Mouse (Mus musculus) forebrain, embryonic 16.5 days (tissue): ENCODE measurements at regions not wholly inside any gene's neighbourhood (a gene's known extent, or its start where the extent isn't known, plus 50 kb on each side); places are given as distances from the start of the nearest gene placed in this dataset.

Source experiments
- ATAC-seq: fragments of 200-750 bp; cut with Nextera tagmentation; 2 replicates; pipeline ENCODE4 v1.8.0; 2017; ENCODE audit warnings: mild to moderate bottlenecking, moderate library complexity
- H3K27ac ChIP-seq: fragments of 300-500 bp; sonication (generic); 2 replicates; pipeline ENCODE4 v1.5.1; 2014; ENCODE audit warnings: low read length, control low read depth
- H3K27me3 ChIP-seq: fragments of 300-500 bp; sonication (generic); replicated peaks from 2 replicates; pipeline ENCODE4 v1.6.1; 2014; ENCODE audit warnings: low read length; ENCODE audit not compliant: control insufficient read depth, insufficient read depth
- H3K36me3 ChIP-seq: fragments of 300-500 bp; sonication (generic); 2 replicates; pipeline ENCODE4 v1.6.1; 2014; ENCODE audit not compliant: control insufficient read depth, insufficient read depth
- H3K4me1 ChIP-seq: fragments of 300-500 bp; sonication (generic); replicated peaks from 2 replicates; pipeline ENCODE4 v1.6.1; 2014; ENCODE audit warnings: low read length; ENCODE audit not compliant: control insufficient read depth, insufficient read depth
- H3K4me2 ChIP-seq: fragments of 300-500 bp; sonication (generic); 2 replicates; pipeline ENCODE4 v1.6.1; 2014; ENCODE audit warnings: mild to moderate bottlenecking, low read length, control low read depth
- H3K4me3 ChIP-seq: fragments of 300-500 bp; sonication (generic); replicated peaks from 2 replicates; pipeline ENCODE4 v1.5.1; 2014; ENCODE audit warnings: mild to moderate bottlenecking, low read length, control low read depth
- H3K9ac ChIP-seq: fragments of 300-500 bp; sonication (generic); replicated peaks from 2 replicates; pipeline ENCODE4 v1.6.1; 2014; ENCODE audit warnings: low read depth, low read length, control low read depth
- H3K9me3 ChIP-seq: fragments of 300-500 bp; sonication (generic); 2 replicates; pipeline ENCODE4 v1.6.1; 2016; ENCODE audit warnings: low read length; ENCODE audit not compliant: control insufficient read depth
- WGBS: fragments of 180-500 bp; shearing (Covaris S2); extraction: QIAGEN DNeasy Blood & Tissue Kit; methylation state at CpG from one replicate; pipeline ENCODE4 v1.1.7; 2014; 5-methylcytosine and 5-hydroxymethylcytosine counted together

DNA sequence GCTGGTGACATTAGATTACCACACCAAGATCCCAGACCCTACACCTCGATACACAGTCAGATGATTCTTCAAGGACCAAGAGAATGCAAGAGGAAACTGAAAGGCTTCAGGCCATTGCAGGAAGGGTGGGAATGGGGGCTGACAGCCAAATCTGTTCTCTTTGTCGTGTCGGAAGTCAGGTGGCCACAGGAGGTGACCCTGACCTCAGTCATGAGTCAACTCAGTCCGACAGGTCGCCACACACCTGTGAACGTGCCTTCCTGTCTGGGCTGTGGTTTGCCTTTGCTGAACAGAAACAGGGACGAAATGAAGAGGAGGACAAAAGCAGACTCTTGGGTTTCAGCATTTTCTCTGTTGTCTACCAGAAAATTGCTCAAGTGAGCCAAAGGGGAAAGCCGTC lies 318.3 kb upstream of the Gm26657 start:
- WGBS, result 90% methylated on average over 8 of the region's 8 CpGs

GRCm38 (mm10) chr4:56419122-56419913 lies 320.6 kb upstream of the Gm26657 start:
- peaks cover 13% of the 10 kb centered on the region; the same call in 1 of the 2 replicates for H3K27me3 ChIP-seq
- 91% methylated on average over 5 of the region's 5 CpGs for WGBS

More for the DNA sequence above, 318.3 kb upstream of the Gm26657 start:
- no peaks in the 10 kb centered on the region for H3K9me3 ChIP-seq
- 0 out of 2 replicates have a peak, but pooled peaks cover 7% of the 10 kb centered on the region for H3K27me3 ChIP-seq
- no peaks in the 10 kb centered on the region for H3K36me3 ChIP-seq
- H3K4me2 ChIP-seq, result no peak overlapping the region
- no peak overlapping the region for H3K27ac ChIP-seq
- no peaks in the 10 kb centered on the region for H3K4me1 ChIP-seq
- no peak for ATAC-seq
- H3K9ac ChIP-seq, result no peak overlapping the region
- no peak overlapping the region for H3K4me3 ChIP-seq

DNA sequence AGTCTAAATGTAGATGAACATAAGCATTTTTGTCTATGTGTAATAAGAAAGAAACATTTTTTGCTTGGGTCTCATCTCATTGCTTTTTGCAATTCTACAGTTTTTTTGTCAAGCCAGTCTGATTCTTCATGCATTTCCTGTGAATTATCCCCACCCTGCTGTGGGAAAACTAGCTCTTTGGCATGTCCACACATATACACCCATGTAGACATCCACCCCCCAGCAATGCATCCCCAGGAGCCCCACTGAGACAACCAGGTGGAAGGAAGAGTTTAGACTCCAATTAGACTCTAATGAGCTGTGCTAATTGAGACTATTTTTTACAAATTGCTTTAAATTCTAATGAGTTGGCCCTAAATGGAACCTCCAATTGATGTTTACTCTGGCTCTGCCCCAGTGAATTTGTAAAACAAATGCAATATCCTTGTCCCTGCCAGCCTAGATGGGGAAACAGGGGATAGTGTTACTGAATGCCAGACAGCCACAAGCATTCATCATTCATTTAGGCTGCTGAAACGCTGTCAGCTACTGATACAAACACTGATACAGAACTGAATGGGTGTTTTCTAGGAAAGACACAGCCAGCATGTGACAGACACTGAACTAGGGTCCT lies 328.7 kb upstream of the Gm26657 start:
- Histone ChIP-seq H3K4me2 (no peak overlapping the region), H3K27ac (no peak overlapping the region), H3K4me3 (no peak overlapping the region), H3K36me3 (no peaks in the 10 kb centered on the region), H3K9ac (no peak overlapping the region), H3K4me1 (peaks cover 2% of the 10 kb centered on the region; the same call in 1 of the 2 replicates), H3K9me3 (no peaks in the 10 kb centered on the region), H3K27me3 (peaks cover 15% of the 10 kb centered on the region)
- WGBS, result 6% methylated on average over 1 of the region's 1 CpGs
- peak; percentile 98 for ATAC-seq

More at GRCm38 (mm10) chr4:56419122-56419913, 320.6 kb upstream of the Gm26657 start:
- no peak for ATAC-seq
- H3K9me3 ChIP-seq, result no peaks in the 10 kb centered on the region
- H3K27ac ChIP-seq, result no peak overlapping the region
- H3K4me2 ChIP-seq, result no peak overlapping the region
- H3K4me1 ChIP-seq, result no peaks in the 10 kb centered on the region
- no peak overlapping the region for H3K4me3 ChIP-seq
- no peak overlapping the region for H3K9ac ChIP-seq
- H3K36me3 ChIP-seq, result no peaks in the 10 kb centered on the region

DNA sequence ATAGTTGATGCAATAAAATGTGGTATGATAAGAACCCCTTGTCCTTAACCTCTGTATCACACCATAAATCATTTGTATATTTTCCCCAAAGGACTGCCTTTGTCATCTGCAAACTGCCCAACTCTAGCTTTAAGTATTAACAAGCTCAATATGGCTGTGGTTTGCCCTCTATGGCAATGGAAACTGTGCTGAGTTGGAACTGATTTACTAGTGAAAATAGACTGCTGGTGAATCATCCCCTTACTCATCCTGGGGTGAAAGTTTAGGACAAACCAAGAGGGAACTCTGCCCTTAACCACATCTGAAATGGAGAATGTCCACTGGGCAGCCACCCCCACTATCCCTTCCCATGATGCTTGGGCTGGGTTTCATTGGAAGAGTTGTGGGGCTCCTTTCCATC lies 346.1 kb upstream of the Gm26657 start:
- Histone ChIP-seq H3K4me1 (no peaks in the 10 kb centered on the region), H3K27ac (no peak overlapping the region), H3K36me3 (no peaks in the 10 kb centered on the region), H3K4me2 (no peak overlapping the region), H3K4me3 (no peak overlapping the region), H3K27me3 (no peaks in the 10 kb centered on the region), H3K9me3 (no peaks in the 10 kb centered on the region), H3K9ac (no peak overlapping the region)
- no peak for ATAC-seq

GRCm38 (mm10) chr4:56387051-56387450 lies 352.8 kb upstream of the Gm26657 start:
- Histone ChIP-seq H3K4me2 (no peak overlapping the region), H3K9me3 (no peaks in the 10 kb centered on the region), H3K4me3 (no peak overlapping the region), H3K27ac (no peak overlapping the region), H3K27me3 (no peaks in the 10 kb centered on the region), H3K4me1 (no peaks in the 10 kb centered on the region), H3K9ac (no peak overlapping the region), H3K36me3 (no peaks in the 10 kb centered on the region)
- ATAC-seq, result no peak
- 71% methylated on average over 3 of the region's 3 CpGs for WGBS

GRCm38 (mm10) chr4:56375745-56376144 lies 364.1 kb upstream of the Gm26657 start:
- Histone ChIP-seq H3K4me3 (no peak overlapping the region), H3K4me1 (no peaks in the 10 kb centered on the region), H3K9ac (no peak overlapping the region), H3K27ac (no peak overlapping the region), H3K4me2 (no peak overlapping the region), H3K36me3 (no peaks in the 10 kb centered on the region), H3K27me3 (no peaks in the 10 kb centered on the region), H3K9me3 (no peaks in the 10 kb centered on the region)
- no peak for ATAC-seq
- 32% methylated on average over 5 of the region's 5 CpGs for whole genome bisulfite sequencing

DNA sequence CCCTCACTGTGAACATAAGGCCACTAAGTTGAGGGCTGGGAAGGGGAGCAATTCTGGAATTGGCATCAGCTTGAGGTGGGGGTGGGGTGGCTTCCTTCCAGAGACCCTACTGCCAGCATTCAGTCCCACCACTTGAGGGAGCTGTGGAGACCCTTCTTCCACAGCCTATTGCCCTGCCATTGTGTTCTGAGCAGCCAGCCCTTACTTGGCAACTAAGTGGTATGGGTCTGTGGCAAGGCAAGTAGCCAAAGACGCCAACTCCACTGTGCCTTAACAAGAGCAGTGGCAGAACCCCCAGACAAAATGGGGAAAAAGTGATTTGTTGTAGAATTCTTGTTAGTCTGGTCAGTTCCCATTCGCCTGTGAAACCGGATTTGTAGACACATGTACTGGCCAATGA lies 365.4 kb upstream of the Gm26657 start:
- Histone ChIP-seq H3K27me3 (no peaks in the 10 kb centered on the region), H3K4me3 (no peak overlapping the region), H3K9ac (no peak overlapping the region), H3K4me1 (no peaks in the 10 kb centered on the region), H3K9me3 (no peaks in the 10 kb centered on the region), H3K36me3 (no peaks in the 10 kb centered on the region), H3K27ac (no peak overlapping the region), H3K4me2 (no peak overlapping the region)
- ATAC-seq, result no peak
- whole genome bisulfite sequencing, result 88% methylated on average over 3 of the region's 3 CpGs

DNA sequence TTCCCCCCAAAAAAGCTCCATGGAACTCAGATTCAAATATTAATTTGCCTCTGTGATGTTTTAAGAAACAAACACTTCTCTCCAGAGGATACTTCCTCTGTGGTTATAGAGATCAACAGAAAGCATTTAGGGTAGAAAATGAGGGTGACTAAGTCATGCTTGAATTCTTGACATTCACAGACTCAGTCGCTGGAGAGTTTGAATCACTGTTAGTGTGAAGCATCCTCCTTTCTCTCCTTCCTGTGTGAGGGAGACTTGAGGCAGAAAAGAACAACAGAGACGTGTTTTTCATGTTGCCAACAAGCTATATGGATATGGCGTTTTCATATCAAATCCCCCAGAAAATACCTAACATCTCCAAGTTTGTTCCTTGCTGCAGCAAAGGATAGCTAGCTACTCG lies 366.1 kb upstream of the Gm26657 start:
- Histone ChIP-seq H3K9ac (no peak overlapping the region), H3K4me2 (no peak overlapping the region), H3K4me1 (no peaks in the 10 kb centered on the region), H3K36me3 (no peaks in the 10 kb centered on the region), H3K27ac (no peak overlapping the region), H3K9me3 (no peaks in the 10 kb centered on the region), H3K27me3 (no peaks in the 10 kb centered on the region), H3K4me3 (no peak overlapping the region)
- ATAC-seq, result no peak
- WGBS, result 67% methylated on average over 4 of the region's 4 CpGs

DNA sequence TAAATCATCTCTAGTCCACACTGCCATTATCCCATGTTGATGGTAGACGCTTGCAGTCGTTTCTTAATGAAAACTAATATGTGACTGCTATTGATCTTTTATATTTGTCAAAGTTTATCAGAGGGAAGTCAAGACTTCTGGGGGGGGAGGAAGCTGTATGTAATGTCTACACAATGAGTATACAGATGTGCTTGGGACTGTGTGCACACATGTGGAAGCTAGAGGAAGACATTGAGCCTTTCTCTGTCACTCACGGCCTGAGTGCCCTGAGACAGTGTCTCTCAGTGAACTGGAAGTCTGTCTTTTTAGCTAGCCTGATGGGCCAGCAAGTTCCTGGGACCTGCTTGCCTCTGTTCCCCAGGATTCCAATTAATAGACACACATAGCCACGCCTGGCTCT lies 366.7 kb upstream of the Gm26657 start:
- Histone ChIP-seq H3K27me3 (no peaks in the 10 kb centered on the region), H3K4me2 (no peak overlapping the region), H3K4me1 (no peaks in the 10 kb centered on the region), H3K27ac (no peak overlapping the region), H3K9ac (no peak overlapping the region), H3K36me3 (no peaks in the 10 kb centered on the region), H3K9me3 (no peaks in the 10 kb centered on the region), H3K4me3 (no peak overlapping the region)
- WGBS, result 80% methylated on average over 4 of the region's 4 CpGs
- ATAC-seq, result no peak
